Mouse (Mus musculus) CH12.LX (cell line): Measurements from ENCODE around the gene Il7r. TPM values are rescaled to one million over a fixed set of nuclear protein-coding genes. Genes with fewer than 3 reads are reported as not detected.

Experiments
- DNase-seq: peaks from one replicate; pipeline ENCODE4 v3.0.0-alpha.2; 2013; ENCODE audit errors: extremely low read depth
- H3K27ac ChIP-seq: 2 replicates; pipeline ENCODE4 v1.5.1; 2012; ENCODE audit warnings: low read depth, mild to moderate bottlenecking, control low read depth, moderate library complexity; ENCODE audit not compliant: insufficient read depth
- H3K27me3 ChIP-seq: replicated peaks from 2 replicates; pipeline ENCODE3; 2012; ENCODE audit warnings: inconsistent platforms
- H3K36me3 ChIP-seq, 2 experiments: replicated peaks in 1 of 2; 2 replicates each; pipeline versions ENCODE3 to v1.6.1; 2012; ENCODE audit warnings: inconsistent platforms in 1 of 2, low read length in 1 of 2, mild to moderate bottlenecking in 1 of 2, mixed read lengths in 1 of 2, moderate library complexity in 1 of 2; ENCODE audit not compliant: control insufficient read depth in 1 of 2, insufficient read depth in 1 of 2
- H3K4me1 ChIP-seq, 2 experiments: 2 replicates each; pipeline ENCODE4 v1.6.1; 2012; ENCODE audit warnings: inconsistent platforms in 1 of 2, moderate library complexity in 1 of 2; ENCODE audit not compliant: insufficient read depth in 2 of 2, control insufficient read depth in 1 of 2
- H3K4me2 ChIP-seq: 2 replicates; pipeline ENCODE4 v1.6.1; 2012; ENCODE audit warnings: low read depth, mild to moderate bottlenecking, control low read depth; ENCODE audit not compliant: poor library complexity, insufficient read depth, severe bottlenecking
- H3K4me3 ChIP-seq, 3 experiments: fragments of 150-350 bp in 1 of 3; sonication (generic) in 1 of 3; replicated peaks in 1 of 3; 2 replicates each; pipeline versions ENCODE3 to v1.5.1; 2011 to 2012; ENCODE audit warnings: low read depth in 2 of 3, low read length in 2 of 3, mild to moderate bottlenecking in 2 of 3, moderate library complexity in 2 of 3, control low read depth in 1 of 3, improper control_type of control experiment in 1 of 3, inconsistent platforms in 1 of 3, mixed read lengths in 1 of 3; ENCODE audit not compliant: poor library complexity in 1 of 3
- H3K79me2 ChIP-seq: replicated peaks from 2 replicates; pipeline ENCODE4 v1.6.1; 2012; ENCODE audit warnings: mild to moderate bottlenecking, moderate library complexity; ENCODE audit not compliant: control insufficient read depth, poor library complexity, insufficient read depth, severe bottlenecking; ENCODE audit errors: extremely low read depth
- H3K9ac ChIP-seq: 2 replicates; pipeline ENCODE4 v1.6.1; 2012; ENCODE audit warnings: low read depth, mild to moderate bottlenecking, control low read depth, moderate library complexity; ENCODE audit not compliant: insufficient read depth
- H3K9me3 ChIP-seq: replicated peaks from 2 replicates; pipeline ENCODE3; 2012; ENCODE audit warnings: low read length, inconsistent platforms, mixed read lengths
- CHD1 ChIP-seq: IDR thresholded peaks from 2 replicates; pipeline ENCODE4 v1.6.1; 2012; ENCODE audit warnings: low read depth, low read length, improper control_type of control experiment, inconsistent platforms
- CHD2 ChIP-seq: IDR thresholded peaks from 2 replicates; pipeline ENCODE4 v1.6.1; 2011; ENCODE audit warnings: low read length, improper control_type of control experiment
- CTCF ChIP-seq, 2 experiments: IDR thresholded peaks in 1 of 2; conservative IDR thresholded peaks in 1 of 2; 2 replicates each; pipeline ENCODE4 v1.5.1; 2011 to 2012; ENCODE audit warnings: low read depth in 2 of 2, low read length in 2 of 2, improper control_type of control experiment in 1 of 2, inconsistent platforms in 1 of 2, mild to moderate bottlenecking in 1 of 2, moderate library complexity in 1 of 2
- EP300 ChIP-seq: IDR thresholded peaks from 2 replicates; pipeline ENCODE4 v1.6.1; 2011; ENCODE audit warnings: low read length, improper control_type of control experiment
- GABPA ChIP-seq: IDR thresholded peaks from 2 replicates; pipeline ENCODE4 v1.6.1; 2012; ENCODE audit warnings: low read depth, low read length, improper control_type of control experiment, inconsistent platforms; ENCODE audit not compliant: insufficient replicate concordance
- HCFC1 ChIP-seq: IDR thresholded peaks from 2 replicates; pipeline ENCODE4 v1.6.1; 2012; ENCODE audit warnings: low read depth, mild to moderate bottlenecking, inconsistent platforms, low read length, improper control_type of control experiment
- JUND ChIP-seq: conservative IDR thresholded peaks from 2 replicates; pipeline ENCODE4 v1.6.1; 2011; ENCODE audit warnings: low read depth, low read length, improper control_type of control experiment
- MAFK ChIP-seq: IDR thresholded peaks from 2 replicates; pipeline ENCODE4 v1.6.1; 2011; ENCODE audit warnings: low read length, improper control_type of control experiment; ENCODE audit not compliant: insufficient replicate concordance
- MEF2A ChIP-seq: IDR thresholded peaks from 2 replicates; pipeline ENCODE4 v1.6.1; 2014; ENCODE audit warnings: low read depth, mild to moderate bottlenecking, inconsistent platforms, low read length, improper control_type of control experiment, borderline replicate concordance
- MXI1 ChIP-seq: IDR thresholded peaks from 2 replicates; pipeline ENCODE4 v1.6.1; 2011; ENCODE audit warnings: mild to moderate bottlenecking, low read depth, low read length, improper control_type of control experiment
- NELFE ChIP-seq: IDR thresholded peaks from 2 replicates; pipeline ENCODE4 v1.6.1; 2011; ENCODE audit warnings: low read depth, low read length, improper control_type of control experiment
- NRF1 ChIP-seq: IDR thresholded peaks from 2 replicates; pipeline ENCODE4 v1.6.1; 2014; ENCODE audit warnings: low read depth, mild to moderate bottlenecking, inconsistent platforms, low read length, improper control_type of control experiment, moderate library complexity
- PAX5 ChIP-seq: IDR thresholded peaks from 2 replicates; pipeline ENCODE4 v1.6.1; 2012; ENCODE audit warnings: low read length, inconsistent platforms, mixed read lengths
- POLR2AphosphoS2 ChIP-seq: IDR thresholded peaks from 2 replicates; pipeline ENCODE4 v1.6.1; 2011; ENCODE audit warnings: low read depth, low read length, improper control_type of control experiment
- RAD21 ChIP-seq: IDR thresholded peaks from 2 replicates; pipeline ENCODE4 v1.6.1; 2011; ENCODE audit warnings: low read depth, mild to moderate bottlenecking, low read length, improper control_type of control experiment, moderate library complexity
- RCOR1 ChIP-seq: conservative IDR thresholded peaks from 2 replicates; pipeline ENCODE4 v1.6.1; 2012; ENCODE audit warnings: low read depth, mild to moderate bottlenecking, inconsistent platforms, low read length, improper control_type of control experiment
- SIN3A ChIP-seq: IDR thresholded peaks from 2 replicates; pipeline ENCODE4 v1.6.1; 2012; ENCODE audit warnings: low read length, improper control_type of control experiment, inconsistent platforms
- SMC3 ChIP-seq: IDR thresholded peaks from 2 replicates; pipeline ENCODE4 v1.6.1; 2011; ENCODE audit warnings: low read depth, low read length, improper control_type of control experiment
- TBP ChIP-seq: conservative IDR thresholded peaks from 2 replicates; pipeline ENCODE4 v1.6.1; 2011; ENCODE audit warnings: low read depth, low read length, improper control_type of control experiment
- TCF12 ChIP-seq: IDR thresholded peaks from 2 replicates; pipeline ENCODE4 v1.6.1; 2014; ENCODE audit warnings: low read depth, mild to moderate bottlenecking, inconsistent platforms, low read length, improper control_type of control experiment
- UBTF ChIP-seq: IDR thresholded peaks from 2 replicates; pipeline ENCODE4 v1.6.1; 2012; ENCODE audit warnings: low read depth, mild to moderate bottlenecking, inconsistent platforms, low read length, improper control_type of control experiment, moderate library complexity
- ZMIZ1 ChIP-seq: IDR thresholded peaks from 2 replicates; pipeline ENCODE4 v1.6.1; 2012; ENCODE audit warnings: low read depth, mild to moderate bottlenecking, inconsistent platforms, low read length, improper control_type of control experiment
- ZNF384 ChIP-seq: IDR thresholded peaks from 2 replicates; pipeline ENCODE4 v1.6.1; 2012; ENCODE audit warnings: low read depth, low read length, improper control_type of control experiment, inconsistent platforms
- dilution Hi-C: fragments of 300-500 bp; cut with MboI; formaldehyde crosslinking; loops from 2 replicates; pipeline ENCODE4 v1.14.3; 2020; ENCODE audit warnings: low sequenced_read_pairs; ENCODE audit not compliant: extremely low pct_unique_long_range_greater_than_20kb, extremely low pct_ligation_motif_present
- in situ Hi-C: fragments of 300-500 bp; cut with MboI; formaldehyde crosslinking; loops from 3 replicates; pipeline ENCODE4 v1.14.3; 2019; ENCODE audit warnings: low sequenced_read_pairs, low pct_ligation_motif_present, low pct_unique_long_range_greater_than_20kb, mixed read lengths
- polyA plus RNA-seq: library from polyadenylated mRNA; unstranded; fragments of >175 nt; gene quantifications from 2 replicates; pipeline ENCODE4 v1.2.1, GENCODE M21; 2012; ENCODE audit warnings: low read depth; ENCODE audit not compliant: insufficient read length
- total RNA-seq, 2 experiments: library from RNA; depleted of rRNA; stranded (reverse); fragments of 300-350 nt in 1 of 2; fragments of >200 nt in 1 of 2; gene quantifications; 2 replicates each; pipeline ENCODE4 v1.2.3; 2012 to 2014

Il7r gene
- total RNA-seq (2012; rRNA removed) (0.04 and 0.25 TPM in 2 replicates), total RNA-seq (2014; rRNA removed) (0.13 and 0.14 TPM in 2 replicates), polyA plus RNA-seq (0.13 and 0.23 TPM in 2 replicates)

DNA sequence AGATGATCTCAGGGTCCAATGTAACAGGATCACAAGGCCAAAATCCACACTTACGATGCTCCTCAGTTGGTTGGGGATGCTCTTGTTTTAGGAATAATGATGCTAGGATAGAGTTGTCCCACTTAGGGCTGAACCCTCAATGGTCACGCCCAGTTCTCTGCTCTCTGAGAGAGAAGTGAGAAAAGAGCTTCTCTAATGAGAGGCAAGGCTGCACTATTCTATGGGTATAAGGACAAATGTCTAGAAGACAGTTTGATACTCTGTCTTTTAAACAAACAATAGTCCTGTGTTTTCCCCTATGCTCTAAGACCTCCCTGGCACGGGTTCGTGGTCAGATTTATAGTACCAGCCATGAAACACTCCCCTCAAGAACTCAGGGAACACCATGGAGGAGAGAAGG, at the start of gene Il7r:
Il7r (minus strand) TSS at position 101 of the 400 bp plus-strand sequence.
- Histone ChIP-seq H3K9ac (no peak within 1 kb of the TSS), H3K27ac (no peak within 1 kb of the TSS), H3K36me3 (no peaks in the 10 kb centered on the region), H3K4me2 (peak within 1 kb of the TSS; percentile 44; the same call in 1 of the 2 replicates), H3K79me2 (no peaks in the 10 kb centered on the region), H3K27me3 (no peaks in the 10 kb centered on the region), H3K9me3 (no peaks in the 10 kb centered on the region), H3K4me3 (peak within 1 kb of the TSS in 1 of 3 experiments; percentile 39), H3K4me1 (peaks cover 1 to 45% of the 10 kb centered on the region in 2 experiments; a peak in 3 of 4 replicates)
- TF ChIP-seq RCOR1 (no peak), NRF1 (no peak), CHD1 (no peak), TBP (no peak), CTCF (conservative IDR thresholded peaks at IDR 0.05 in 1 of 2, IDR thresholded peaks at IDR 0.05 in 1 of 2; ENCODE audit: low read depth in 2 of 2, low read length in 2 of 2) (no peak), POLR2AphosphoS2 (no peak), UBTF (no peak)
- no peak for DNase-seq
- dilution Hi-C loops, result no loop called here
- in situ Hi-C loops, result no loop called here

DNA sequence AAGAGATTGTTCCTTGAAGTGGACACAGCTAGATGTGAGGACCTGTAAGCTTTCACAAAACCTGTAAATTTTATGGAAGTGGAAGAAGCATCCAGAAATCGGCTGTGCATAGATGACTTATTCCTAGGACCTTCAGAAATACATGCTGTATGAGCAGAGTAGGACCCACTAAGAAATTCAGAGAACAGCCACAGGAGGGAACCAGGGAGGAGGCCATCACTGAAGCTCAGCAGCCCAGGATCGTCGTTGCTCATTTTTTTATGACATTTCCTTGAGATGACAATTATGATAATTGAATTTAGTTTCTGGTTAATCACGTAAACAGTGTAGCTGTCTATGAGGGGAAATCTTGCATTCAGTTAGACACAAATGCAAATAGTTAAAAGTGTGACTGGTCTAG, 47.3 kb upstream of the Il7r start:
- H3K79me2 ChIP-seq, result no peaks in the 10 kb centered on the region
- no peaks in the 10 kb centered on the region for H3K27me3 ChIP-seq
- H3K27ac ChIP-seq, result no peak overlapping the region
- in situ Hi-C loops, result no loop called here
- dilution Hi-C loops, result no loop called here
- H3K4me2 ChIP-seq, result no peak overlapping the region
- H3K4me1 ChIP-seq, result peaks cover 0 to 6% of the 10 kb centered on the region in 2 experiments; a peak in 2 of 4 replicates
- H3K9ac ChIP-seq, result no peak overlapping the region
- H3K36me3 ChIP-seq, result peaks cover 0 to 44% of the 10 kb centered on the region in 2 experiments
- H3K9me3 ChIP-seq, result no peaks in the 10 kb centered on the region
- H3K4me3 ChIP-seq, result no peak overlapping the region
- TF ChIP-seq JUND (no peak), SMC3 (peak; percentile 21; the same call in 1 of the 2 replicates), ZNF384 (no peak), NRF1 (no peak), CTCF (conservative IDR thresholded peaks at IDR 0.05 in 1 of 2, IDR thresholded peaks at IDR 0.05 in 1 of 2; ENCODE audit: low read depth in 2 of 2, low read length in 2 of 2) (peak in 1 of 2 experiments; percentile 24; a peak in 1 of 4 replicates), GABPA (no peak)
- TF ChIP-seq, all 38 proteins: peak for 2
- DNase-seq, result no peak

DNA sequence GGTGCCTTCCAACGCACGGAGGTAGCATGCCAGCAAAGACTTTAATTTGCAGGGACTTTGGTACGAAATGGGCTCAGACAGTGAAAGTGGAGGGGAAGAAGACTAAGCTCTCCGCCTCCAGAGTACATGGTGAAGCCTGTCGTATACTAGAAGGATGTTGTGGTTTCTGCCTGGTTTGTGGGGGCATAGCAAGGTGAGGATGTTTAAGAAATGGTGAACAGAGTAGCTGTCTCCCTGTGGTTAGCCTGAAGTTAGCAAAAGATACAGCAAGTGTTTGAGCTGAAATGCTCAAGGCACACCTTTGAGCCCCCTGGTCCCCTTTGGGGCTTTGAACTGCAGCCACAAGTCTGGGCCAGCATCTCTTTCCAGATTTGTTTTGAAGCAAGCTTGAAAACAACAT, 44.8 kb upstream of the Il7r start:
- no peak overlapping the region for H3K27ac ChIP-seq
- H3K79me2 ChIP-seq, result no peaks in the 10 kb centered on the region
- dilution Hi-C loops (no loop called here), in situ Hi-C loops (loop anchor here (25.0 kb wide), 1 partner anchor 112 kb away; no protein-coding TSS in a partner anchor)
- H3K9ac ChIP-seq, result no peak overlapping the region
- no peak overlapping the region for H3K4me3 ChIP-seq
- H3K4me1 ChIP-seq, result peaks cover 3 to 30% of the 10 kb centered on the region in 2 experiments; a peak in 3 of 4 replicates
- H3K27me3 ChIP-seq, result no peaks in the 10 kb centered on the region
- no peak for DNase-seq
- H3K9me3 ChIP-seq, result no peaks in the 10 kb centered on the region
- peaks cover 0 to 41% of the 10 kb centered on the region in 2 experiments for H3K36me3 ChIP-seq
- TF ChIP-seq ZNF384 (no peak), MAFK (no peak), PAX5 (no peak), CHD2 (no peak), EP300 (no peak), HCFC1 (no peak), SIN3A (no peak), RCOR1 (no peak), UBTF (no peak), ZMIZ1 (no peak), MXI1 (no peak), MEF2A (no peak), RAD21 (no peak), TCF12 (no peak), TBP (no peak), SMC3 (no peak), NELFE (no peak)
- H3K4me2 ChIP-seq, result no peak overlapping the region
